Mouse (Mus musculus) olfactory bulb, adult 2 months (tissue): ENCODE results near the gene Nop14.

ENCODE experiments used
- CTCF ChIP-seq: fragments of 200-500 bp; IDR thresholded peaks from 2 replicates; pipeline ENCODE4 v1.5.1; 2012; ENCODE audit warnings: low read depth, mild to moderate bottlenecking, low read length, moderate library complexity; ENCODE audit not compliant: insufficient read depth
- POLR2A ChIP-seq: fragments of 200-500 bp; IDR thresholded peaks from 2 replicates; pipeline ENCODE4 v1.6.1; 2012; ENCODE audit warnings: mild to moderate bottlenecking, low read depth, low read length, moderate library complexity; ENCODE audit not compliant: insufficient read depth

DNA sequence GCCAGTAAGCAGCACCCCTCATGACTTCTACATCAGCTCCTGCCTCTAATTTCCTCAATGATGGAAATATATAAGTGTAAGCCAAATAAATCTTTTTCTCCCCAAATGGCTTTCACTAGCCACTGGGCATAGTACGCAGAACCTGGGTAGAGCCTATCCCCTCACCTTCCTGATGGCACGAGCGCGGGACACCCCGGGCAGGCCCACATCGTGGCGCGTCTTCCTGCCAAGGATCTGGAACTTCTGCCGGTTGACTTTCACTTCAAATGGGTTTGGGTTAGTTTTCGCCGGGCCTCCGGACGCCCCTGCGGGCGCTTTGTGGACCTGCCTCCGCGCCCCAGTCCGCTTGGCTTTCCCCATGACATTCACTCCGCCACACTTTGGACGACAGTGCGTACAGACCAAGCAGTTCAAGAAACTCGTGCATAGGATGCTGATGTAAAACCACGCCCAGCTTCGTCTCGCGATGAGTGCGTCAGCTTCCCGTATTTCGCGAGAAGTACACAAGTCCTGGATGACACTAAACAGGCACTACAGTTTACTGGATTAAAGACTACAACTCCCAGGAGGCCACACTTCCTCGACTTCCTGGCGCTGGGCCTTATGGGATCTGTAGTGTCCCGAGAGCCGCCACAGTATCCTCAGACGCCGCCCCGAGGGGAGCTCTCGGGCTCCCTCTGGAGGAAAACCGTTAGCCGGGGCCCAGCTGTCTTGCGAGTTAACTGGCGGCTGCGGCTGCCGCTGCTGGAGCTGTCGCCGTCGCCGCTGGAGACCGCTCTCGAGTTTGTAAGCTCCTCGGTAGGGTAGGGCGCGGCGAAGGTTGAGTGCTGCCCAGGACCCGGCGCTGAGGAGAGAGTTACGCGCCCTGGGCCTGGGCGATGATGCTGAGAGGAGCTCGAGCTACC, at the start of gene Nop14, which contains the start of gene Grk4:
- TF ChIP-seq CTCF = peak; percentile 69
- peak; percentile 60 for TF ChIP-seq POLR2A
